Mouse (Mus musculus) liver, embryonic 16.5 days (tissue): ENCODE results near the gene Gm49342. TPM values are rescaled to one million over a fixed set of nuclear protein-coding genes. Genes with fewer than 3 reads are reported as not detected.
A peak's percentile ranks its signal among the peaks of the same experiment; 100 is the strongest.
"Not testable (repeated sequence)": the region's sequence is repeated elsewhere in the genome, so short reads cannot be mapped to it uniquely, and the experiment has no call there.

ENCODE experiments used
- ATAC-seq: fragments of 200-750 bp; cut with Nextera tagmentation; 2 replicates; pipeline ENCODE4 v1.8.0; 2017; ENCODE audit warnings: low read depth, mild to moderate bottlenecking, moderate number of reproducible peaks, moderate library complexity
- H3K27ac ChIP-seq: fragments of 300-500 bp; sonication (generic); 2 replicates; pipeline ENCODE4 v1.5.1; 2014; ENCODE audit warnings: mild to moderate bottlenecking, low read length
- H3K27me3 ChIP-seq: fragments of 300-500 bp; sonication (generic); 2 replicates; pipeline ENCODE4 v1.6.1; 2014; ENCODE audit warnings: low read depth, low read length, mixed read lengths; ENCODE audit not compliant: control insufficient read depth, insufficient read depth
- H3K36me3 ChIP-seq: fragments of 300-500 bp; sonication (generic); 2 replicates; pipeline ENCODE4 v1.6.1; 2014; ENCODE audit warnings: mild to moderate bottlenecking; ENCODE audit not compliant: control insufficient read depth, insufficient read depth
- H3K4me1 ChIP-seq: fragments of 300-500 bp; sonication (generic); 2 replicates; pipeline ENCODE4 v1.6.1; 2014; ENCODE audit warnings: low read depth, low read length, mixed read lengths; ENCODE audit not compliant: control insufficient read depth
- H3K4me2 ChIP-seq: fragments of 300-500 bp; sonication (generic); 2 replicates; pipeline ENCODE4 v1.6.1; 2014; ENCODE audit warnings: low read depth, low read length, mixed read lengths
- H3K4me3 ChIP-seq: fragments of 300-500 bp; sonication (generic); 2 replicates; pipeline ENCODE4 v1.5.1; 2014; ENCODE audit warnings: low read depth, mild to moderate bottlenecking, low read length
- H3K9ac ChIP-seq: fragments of 300-500 bp; sonication (generic); 2 replicates; pipeline ENCODE4 v1.6.1; 2014; ENCODE audit warnings: low read depth, low read length
- H3K9me3 ChIP-seq: fragments of 300-500 bp; sonication (generic); replicated peaks from 2 replicates; pipeline ENCODE4 v1.6.1; 2016; ENCODE audit warnings: low read length; ENCODE audit not compliant: control insufficient read depth
- WGBS: fragments of 180-500 bp; shearing (Covaris S2); extraction: QIAGEN DNeasy Blood & Tissue Kit; methylation state at CpG from one replicate; pipeline ENCODE4 v1.1.7; 2014; ENCODE audit not compliant: insufficient replicate concordance; 5-methylcytosine and 5-hydroxymethylcytosine counted together
- polyA plus RNA-seq: library from polyadenylated mRNA; unstranded; fragments of >200 nt; fragmentation: Nextera tagmentation; extraction: Ambion mirVana; gene quantifications from 2 replicates; pipeline ENCODE4 v1.2.1, GENCODE M21; 2015

Gm49342 gene
- polyA plus RNA-seq, 1 experiment from 2014 or later: not detected

DNA sequence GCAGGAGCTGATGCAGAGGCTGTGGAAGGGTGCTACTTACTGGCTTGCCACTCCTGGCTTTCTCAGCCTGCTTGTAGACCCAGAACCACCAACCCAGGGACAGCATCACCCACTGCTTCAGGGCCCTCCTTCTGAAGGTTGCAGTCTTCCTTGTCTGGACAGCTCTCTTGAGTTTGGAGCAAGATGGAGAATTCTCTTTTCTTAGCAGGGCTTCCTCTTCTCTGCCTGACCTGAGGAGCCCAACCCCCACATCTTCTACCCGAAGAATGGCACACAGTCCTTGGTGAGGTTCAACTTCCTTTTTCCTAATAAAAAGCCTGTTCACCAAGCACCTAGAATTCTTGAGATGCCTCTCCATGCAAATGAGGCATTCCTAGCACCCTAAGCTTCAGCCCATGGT is 26.5 kb downstream of the Gm49342 start:
- Histone ChIP-seq H3K27me3 (no peaks in the 10 kb centered on the region), H3K4me1 (no peaks in the 10 kb centered on the region), H3K4me3 (no peak overlapping the region), H3K36me3 (no peaks in the 10 kb centered on the region), H3K27ac (no peak overlapping the region), H3K9me3 (no peaks in the 10 kb centered on the region), H3K9ac (no peak overlapping the region), H3K4me2 (no peak overlapping the region)
- 8% methylated on average over 1 of the region's 1 CpGs for WGBS
- ATAC-seq: no peak

DNA sequence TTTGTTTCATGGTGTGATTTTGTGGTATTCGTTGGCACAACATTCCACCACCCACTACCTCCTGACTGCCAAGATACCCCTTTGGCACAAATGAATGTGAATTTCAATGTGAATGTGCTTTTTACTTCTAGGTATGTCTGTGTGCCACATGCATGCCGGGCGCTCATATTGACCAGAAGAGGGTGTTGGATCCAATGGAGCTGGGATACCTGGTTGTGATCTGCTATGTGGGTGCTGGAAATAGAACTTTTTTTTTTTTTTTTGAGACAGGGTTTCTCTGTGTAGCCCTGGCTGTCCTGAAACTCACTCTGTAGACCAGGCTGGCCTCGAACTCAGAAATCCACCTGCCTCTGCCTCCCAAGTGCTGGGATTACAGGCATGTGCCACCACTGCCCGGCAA is 28.7 kb downstream of the Gm49342 start:
- not testable (repeated sequence) for H3K27ac ChIP-seq, H3K4me3 ChIP-seq, H3K36me3 ChIP-seq, H3K9me3 ChIP-seq, ATAC-seq, H3K4me2 ChIP-seq, H3K9ac ChIP-seq, H3K27me3 ChIP-seq, H3K4me1 ChIP-seq
- WGBS: 69% methylated on average over 5 of the region's 5 CpGs

DNA sequence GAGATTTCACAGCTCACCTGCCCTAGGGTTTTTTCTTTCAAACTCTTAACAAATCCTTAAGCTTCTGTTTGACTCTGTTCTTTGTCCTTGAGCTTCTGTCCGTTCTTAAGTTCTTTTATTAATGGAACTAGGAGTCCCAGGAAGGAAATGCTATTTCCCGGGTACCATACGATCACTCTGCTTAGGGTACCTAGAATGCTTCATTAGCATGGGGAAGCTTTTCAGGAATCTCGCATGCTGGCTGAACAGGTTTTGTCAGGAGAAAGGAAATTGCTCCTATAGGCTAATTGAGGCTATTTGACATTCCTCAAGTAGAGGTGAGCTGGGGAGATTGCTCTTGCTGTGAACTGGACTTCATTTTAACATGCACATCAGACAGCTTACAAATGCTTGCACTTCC is 29.4 kb downstream of the Gm49342 start:
- no peaks in the 10 kb centered on the region for H3K9me3 ChIP-seq
- 58% methylated on average over 4 of the region's 4 CpGs for WGBS
- no peak overlapping the region for H3K27ac ChIP-seq
- no peak overlapping the region for H3K4me2 ChIP-seq
- H3K4me3 ChIP-seq: no peak overlapping the region
- no peak for ATAC-seq
- no peaks in the 10 kb centered on the region for H3K27me3 ChIP-seq
- H3K36me3 ChIP-seq: no peaks in the 10 kb centered on the region
- H3K9ac ChIP-seq: no peak overlapping the region
- no peaks in the 10 kb centered on the region for H3K4me1 ChIP-seq

DNA sequence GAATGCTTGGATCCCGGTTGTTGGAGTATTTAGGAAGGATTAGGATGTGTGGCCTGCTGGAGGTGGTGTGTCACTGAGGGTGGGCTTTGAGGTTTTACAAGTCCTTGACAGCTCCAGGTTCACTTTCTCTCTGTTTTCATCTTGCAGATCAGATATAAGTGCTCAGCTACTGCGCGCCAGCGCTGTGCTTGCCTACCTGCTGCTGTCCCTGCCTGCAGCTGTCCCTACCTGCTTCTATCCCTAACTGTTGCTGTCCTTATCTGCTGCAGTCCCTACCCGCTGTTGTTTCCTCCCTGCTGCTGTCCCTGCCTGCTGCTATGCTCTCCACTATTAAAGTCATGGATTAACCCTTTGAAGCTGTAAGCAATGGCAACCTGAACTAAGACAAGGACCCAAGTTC is 30.7 kb downstream of the Gm49342 start:
- Histone ChIP-seq H3K4me3 (no peak overlapping the region), H3K4me1 (no peaks in the 10 kb centered on the region), H3K27me3 (no peaks in the 10 kb centered on the region), H3K36me3 (no peaks in the 10 kb centered on the region), H3K9ac (no peak overlapping the region), H3K9me3 (no peaks in the 10 kb centered on the region), H3K4me2 (no peak overlapping the region), H3K27ac (no peak overlapping the region)
- 48% methylated on average over 5 of the region's 5 CpGs for WGBS
- no peak for ATAC-seq

DNA sequence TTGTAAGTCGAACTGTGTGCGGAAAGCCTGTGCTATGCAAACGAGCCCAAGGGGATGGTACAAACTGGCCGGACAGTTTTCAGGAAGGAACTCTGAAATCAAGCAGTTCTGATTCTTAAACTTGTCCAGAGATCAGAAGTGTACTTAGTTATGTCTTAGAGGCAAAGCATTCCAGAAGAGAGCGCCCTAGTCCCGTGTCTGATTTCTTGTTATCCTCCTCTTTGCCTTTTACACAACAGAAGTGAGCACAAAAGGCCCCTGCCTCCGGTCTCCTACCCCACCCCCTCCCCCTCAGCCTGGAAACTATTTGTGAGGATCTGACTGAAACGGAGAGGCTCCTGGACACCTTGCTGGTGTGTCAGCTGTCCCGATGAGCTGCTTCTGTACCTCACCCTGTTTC is 32.4 kb downstream of the Gm49342 start:
- Histone ChIP-seq H3K27ac (no peak overlapping the region), H3K4me1 (peaks cover 3% of the 10 kb centered on the region; the same call in 1 of the 2 replicates), H3K9ac (no peak overlapping the region), H3K4me2 (no peak overlapping the region), H3K4me3 (no peak overlapping the region), H3K36me3 (no peaks in the 10 kb centered on the region), H3K9me3 (no peaks in the 10 kb centered on the region), H3K27me3 (no peaks in the 10 kb centered on the region)
- ATAC-seq: no peak
- WGBS: 26% methylated on average over 9 of the region's 9 CpGs

DNA sequence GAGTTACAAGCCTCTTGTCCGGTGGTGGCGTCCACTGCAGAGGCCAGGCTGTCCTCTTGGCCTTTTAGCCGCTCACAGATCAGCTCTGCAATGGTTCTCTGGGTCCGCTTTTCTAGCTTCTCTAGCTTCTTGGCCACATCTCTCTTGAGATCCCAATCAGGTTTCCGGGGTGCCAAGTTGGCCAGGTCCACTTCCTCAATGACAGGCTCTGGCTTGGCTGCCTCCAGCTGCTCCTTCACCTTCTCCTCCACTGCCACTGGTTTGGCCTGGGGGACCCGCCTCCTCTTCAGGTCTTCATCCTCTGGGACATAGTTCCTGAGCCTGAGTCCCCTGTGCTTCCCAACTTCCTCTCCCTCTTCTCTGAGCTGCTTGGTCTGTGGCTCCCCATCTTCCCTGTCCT is 34.1 kb downstream of the Gm49342 start:
- H3K4me2 ChIP-seq, H3K36me3 ChIP-seq, H3K9ac ChIP-seq, H3K27ac ChIP-seq, H3K4me1 ChIP-seq, H3K27me3 ChIP-seq, H3K4me3 ChIP-seq, H3K9me3 ChIP-seq: not testable (repeated sequence)
- WGBS: 53% methylated on average over 6 of the region's 6 CpGs
- peak; percentile 16; the same call in 1 of the 2 replicates for ATAC-seq

DNA sequence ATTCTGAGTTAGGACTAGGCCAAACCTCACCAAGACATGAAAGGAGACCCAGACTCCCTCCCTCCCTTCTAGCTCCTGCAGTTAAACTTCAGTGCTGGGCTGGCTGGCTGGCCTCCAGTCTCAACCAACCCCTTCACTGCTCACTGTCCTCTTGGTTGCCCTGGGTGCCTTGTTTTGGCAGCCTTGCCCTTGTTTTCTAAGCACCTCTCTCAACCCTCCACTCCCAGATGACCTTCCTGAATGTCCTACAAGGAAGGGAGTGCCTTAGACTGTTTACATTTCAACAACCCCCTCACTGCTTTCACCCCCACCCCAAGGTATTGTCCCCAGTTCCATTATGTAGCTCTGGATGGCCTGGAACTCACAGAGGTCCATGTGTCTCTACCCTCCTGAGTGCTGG is 35.3 kb downstream of the Gm49342 start:
- Histone ChIP-seq H3K4me1 (peaks cover 3% of the 10 kb centered on the region; the same call in 1 of the 2 replicates), H3K4me2 (no peak overlapping the region), H3K9me3 (no peaks in the 10 kb centered on the region), H3K27ac (no peak overlapping the region), H3K9ac (no peak overlapping the region), H3K36me3 (no peaks in the 10 kb centered on the region), H3K27me3 (no peaks in the 10 kb centered on the region), H3K4me3 (no peak overlapping the region)
- no peak for ATAC-seq

DNA sequence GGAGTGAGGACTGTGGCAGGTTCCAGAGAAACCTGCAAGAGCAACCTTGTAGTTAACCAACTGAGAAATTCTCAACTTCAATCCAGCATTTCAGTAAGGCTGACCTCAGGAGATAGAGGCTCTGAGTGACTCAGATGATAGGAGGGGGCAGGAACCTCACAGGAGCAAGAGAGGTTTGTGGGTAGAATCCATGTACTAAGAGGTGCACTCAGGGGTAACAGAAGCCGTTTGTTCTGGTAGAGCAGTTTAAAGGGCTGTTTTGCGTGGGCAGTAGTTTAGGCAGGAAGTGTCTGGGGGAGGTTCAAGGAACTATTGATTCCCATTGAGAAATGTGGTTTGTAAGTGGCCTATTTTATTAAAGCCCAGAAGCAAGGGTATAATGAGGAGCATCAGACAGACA is 36.9 kb downstream of the Gm49342 start:
- 4% methylated on average over 2 of the region's 2 CpGs for WGBS
- H3K4me3 ChIP-seq: no peak overlapping the region
- H3K4me1 ChIP-seq: peaks cover 3% of the 10 kb centered on the region; the same call in 1 of the 2 replicates
- H3K9ac ChIP-seq: no peak overlapping the region
- H3K36me3 ChIP-seq: no peaks in the 10 kb centered on the region
- no peaks in the 10 kb centered on the region for H3K27me3 ChIP-seq
- no peak overlapping the region for H3K27ac ChIP-seq
- H3K9me3 ChIP-seq: no peaks in the 10 kb centered on the region
- peak; percentile 11; the same call in 1 of the 2 replicates for ATAC-seq
- H3K4me2 ChIP-seq: no peak overlapping the region

DNA sequence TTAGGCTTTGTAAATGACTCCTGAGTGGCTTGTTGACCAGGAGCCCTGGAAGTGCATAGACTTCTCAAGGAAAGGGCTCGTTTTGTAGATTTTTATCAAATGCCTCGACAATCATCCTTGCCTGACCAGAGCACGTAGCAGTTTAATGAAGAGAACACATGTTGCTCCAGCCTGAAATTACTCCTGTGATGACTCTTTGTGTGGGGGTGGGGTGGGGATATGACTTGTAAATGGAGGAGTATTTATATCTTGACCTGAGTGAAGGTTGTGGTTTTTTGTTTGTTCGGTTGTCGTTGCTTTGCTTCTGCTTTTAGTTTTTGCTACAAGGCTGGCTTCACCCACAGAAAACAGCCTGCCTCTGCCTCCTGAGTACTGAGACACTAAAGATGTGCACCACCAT is 37.5 kb downstream of the Gm49342 start:
- Histone ChIP-seq H3K4me1 (peaks cover 3% of the 10 kb centered on the region; the same call in 1 of the 2 replicates), H3K27ac (no peak overlapping the region), H3K4me2 (no peak overlapping the region), H3K27me3 (no peaks in the 10 kb centered on the region), H3K36me3 (no peaks in the 10 kb centered on the region), H3K4me3 (no peak overlapping the region), H3K9me3 (no peaks in the 10 kb centered on the region), H3K9ac (no peak overlapping the region)
- WGBS: 21% methylated on average over 5 of the region's 5 CpGs
- no peak for ATAC-seq

DNA sequence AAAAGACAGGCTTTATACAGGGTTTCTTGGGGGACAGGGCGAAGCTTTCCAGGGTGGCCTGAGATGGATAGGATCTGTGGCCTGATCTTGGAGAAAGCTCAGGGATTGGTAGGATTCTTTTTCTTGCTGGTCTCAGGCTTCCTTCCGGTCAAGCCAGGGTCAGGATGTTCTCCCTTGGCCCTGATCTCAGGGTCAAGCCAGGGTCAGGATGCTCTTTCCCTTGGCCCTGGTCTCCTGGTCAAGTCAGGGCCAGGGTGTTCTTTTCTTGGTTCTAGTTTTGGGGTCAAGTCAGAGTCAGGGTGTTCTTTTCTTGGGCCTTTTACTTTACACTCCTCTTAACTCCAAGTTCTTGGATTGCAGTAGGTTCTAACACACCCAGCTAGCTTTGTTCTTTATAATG is 43.4 kb downstream of the Gm49342 start:
- no peaks in the 10 kb centered on the region for H3K36me3 ChIP-seq
- no peak overlapping the region for H3K9ac ChIP-seq
- no peaks in the 10 kb centered on the region for H3K9me3 ChIP-seq
- no peak for ATAC-seq
- no peak overlapping the region for H3K4me2 ChIP-seq
- WGBS: 62% methylated on average over 2 of the region's 2 CpGs
- H3K27me3 ChIP-seq: no peaks in the 10 kb centered on the region
- no peak overlapping the region for H3K27ac ChIP-seq
- H3K4me1 ChIP-seq: no peaks in the 10 kb centered on the region
- no peak overlapping the region for H3K4me3 ChIP-seq
